Mouse (Mus musculus) adrenal gland (tissue): ENCODE measurements around the gene Prrc2a.

ENCODE experiments used
- intact Hi-C: fragments of 180-260 bp; cut with DNase I; formaldehyde crosslinking; loops from one replicate; pipeline ENCODE4 v1.15.1; 2025

The Prrc2a gene

DNA sequence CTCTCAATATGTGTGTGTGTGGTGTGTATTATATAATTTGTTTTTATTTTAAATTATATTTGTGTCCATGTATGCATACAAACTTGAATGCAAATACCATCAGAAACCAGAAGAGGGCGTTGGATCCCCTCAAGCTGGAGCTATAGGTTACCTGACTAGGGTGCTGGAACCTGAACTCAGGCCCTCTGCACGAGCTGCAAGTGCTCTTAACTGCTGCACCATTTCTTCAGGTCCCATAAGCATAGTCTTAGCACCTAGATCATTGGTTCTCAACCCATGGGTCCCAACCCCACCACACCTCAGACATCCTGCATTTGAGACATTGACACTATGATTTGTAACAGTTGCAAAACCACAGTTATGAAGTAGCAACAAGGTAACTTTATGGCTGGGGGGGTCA, 27.0 kb upstream of the Prrc2a start:
- intact Hi-C loops = no loop called here

DNA sequence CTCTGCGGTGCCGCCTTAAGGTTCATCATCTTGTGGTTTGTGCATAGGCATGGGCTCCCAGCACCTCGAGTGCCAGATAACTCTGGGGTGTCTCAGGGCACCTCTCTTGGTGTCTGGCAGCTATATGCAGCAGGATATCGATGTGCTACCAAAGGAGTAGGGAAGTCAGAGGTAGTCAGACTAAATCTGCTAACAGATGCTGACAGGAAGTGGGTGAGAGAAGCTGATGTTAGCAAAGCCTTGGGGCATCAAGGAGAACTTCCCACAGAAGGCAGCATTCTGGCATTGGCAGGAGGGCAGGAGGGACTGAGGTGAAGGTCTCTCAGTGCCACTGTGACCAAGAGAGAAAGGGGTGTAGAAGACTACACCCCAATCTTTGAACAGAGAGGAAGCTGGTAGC, 25.4 kb upstream of the Prrc2a start:
- intact Hi-C loops = no loop called here

DNA sequence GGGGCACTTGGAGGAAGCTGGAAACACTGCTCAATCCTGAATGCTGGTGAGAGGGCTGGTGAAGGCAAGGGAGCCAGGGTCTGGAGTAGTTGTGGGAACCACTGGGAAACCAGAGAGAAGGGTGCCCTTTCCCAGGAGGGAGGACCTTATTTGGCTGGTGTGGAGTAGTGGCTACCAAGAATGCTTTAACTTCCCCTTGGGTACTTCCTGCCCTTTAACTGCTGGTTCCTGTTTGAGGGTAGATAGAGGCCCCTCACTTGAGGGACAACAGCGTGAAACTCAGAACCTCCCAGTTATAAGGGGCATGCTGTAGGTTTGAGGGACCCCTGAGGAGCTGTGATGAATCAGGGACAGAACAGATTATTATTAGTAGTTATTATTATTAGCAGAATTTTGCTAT, 24.5 kb upstream of the Prrc2a start:
- intact Hi-C loops = no loop called here

- intact Hi-C loops = no loop called here
Observed at GRCm38 (mm10) chr17:35187959-35188610, 23.4 kb upstream of the Prrc2a start, which contains the start of gene Lst1. Gene Lst1 (minus strand): TSS chr17:35188439.

GRCm38 (mm10) chr17:35187345-35187744, 22.6 kb upstream of the Prrc2a start:
- intact Hi-C loops = no loop called here

DNA sequence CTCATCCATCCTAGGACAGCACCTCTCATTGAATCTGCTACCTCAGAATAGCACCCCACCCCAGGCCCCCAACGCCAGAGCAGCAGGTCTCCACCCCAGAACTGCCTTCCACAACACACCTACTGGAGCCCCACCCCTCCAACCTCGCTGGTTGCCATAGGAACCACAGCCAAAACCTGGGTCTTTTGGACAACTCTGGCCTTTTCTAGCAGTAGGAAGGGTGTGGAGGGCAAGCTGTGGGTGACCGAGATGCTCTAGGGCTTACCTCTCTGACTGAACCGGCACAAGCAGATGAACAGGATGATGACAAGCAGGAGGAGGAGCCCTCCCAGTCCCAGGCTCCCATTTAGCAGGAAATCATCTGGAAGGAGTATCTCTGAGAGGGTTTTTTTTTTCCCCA, 22.0 kb upstream of the Prrc2a start:
- intact Hi-C loops = no loop called here

DNA sequence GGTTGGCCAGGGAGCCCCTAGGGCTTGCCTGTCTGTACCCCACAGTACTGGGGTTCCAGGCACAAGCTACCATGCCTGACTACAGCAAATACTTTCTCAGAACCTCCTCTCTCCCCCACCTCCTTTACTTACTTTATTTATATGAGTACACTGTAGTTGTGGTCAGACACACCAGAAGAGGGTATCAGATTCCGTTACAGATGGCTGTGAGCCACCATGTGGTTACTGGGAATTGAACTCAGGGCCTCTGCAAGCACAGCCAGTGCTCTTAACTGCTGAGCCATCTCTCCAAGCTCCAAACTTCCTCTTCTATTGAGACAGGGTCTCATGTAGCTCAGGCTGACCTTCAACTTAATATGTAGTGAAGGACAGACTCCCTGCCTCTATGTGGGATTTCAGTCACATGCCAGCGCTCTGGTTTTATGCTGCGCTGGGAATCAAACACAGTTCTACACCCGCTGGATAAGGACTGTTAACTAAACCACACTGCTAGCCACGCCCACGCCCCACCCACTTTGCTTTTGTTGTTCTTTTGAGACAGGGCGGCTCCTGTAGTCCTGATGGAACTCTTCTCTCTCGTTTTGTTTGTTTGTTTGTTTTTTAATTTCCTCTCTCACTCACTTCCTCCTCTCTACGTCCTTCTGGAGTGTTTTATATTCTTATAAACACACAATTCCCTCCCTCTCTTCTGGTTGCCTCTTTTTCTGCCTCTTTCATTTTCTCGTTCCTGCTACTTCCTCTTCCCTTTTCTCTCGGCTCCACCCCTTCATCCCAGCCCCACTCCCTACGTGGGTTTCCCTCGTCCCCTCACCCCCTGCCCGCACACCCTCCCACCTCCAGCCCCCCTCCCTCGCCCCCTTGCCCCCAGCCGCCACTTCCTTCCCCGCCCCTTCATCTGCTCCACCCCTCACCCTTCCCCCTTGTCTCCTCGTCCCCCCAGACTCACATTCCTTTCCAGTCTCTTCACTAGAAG, 21.2 kb upstream of the Prrc2a start:
- intact Hi-C loops = no loop called here

DNA sequence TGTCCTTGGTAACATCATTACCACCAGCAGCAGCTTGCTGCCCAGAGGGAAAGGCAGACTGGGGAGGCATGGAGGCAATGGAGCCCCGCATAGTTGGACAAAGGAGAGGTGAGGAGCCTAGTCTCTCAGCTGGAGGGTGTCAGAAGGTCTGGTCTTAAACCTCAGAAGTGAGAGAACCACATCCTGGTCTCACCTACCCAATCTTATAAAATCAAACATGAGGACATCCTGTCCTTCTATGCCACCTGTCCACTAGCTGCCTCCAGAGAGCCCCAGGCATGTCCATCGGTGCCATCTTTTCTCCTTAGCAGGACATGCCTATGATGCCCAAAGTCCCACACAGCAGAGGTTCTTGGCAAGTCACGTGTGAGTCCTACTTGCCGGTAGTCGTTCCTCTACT, 15.4 kb upstream of the Prrc2a start:
- intact Hi-C loops = no loop called here

- intact Hi-C loops = loop anchor here (1.0 kb wide), 1 partner anchor 54 kb away; no protein-coding TSS in a partner anchor
Observed at GRCm38 (mm10) chr17:35178528-35178927, 13.8 kb upstream of the Prrc2a start.

DNA sequence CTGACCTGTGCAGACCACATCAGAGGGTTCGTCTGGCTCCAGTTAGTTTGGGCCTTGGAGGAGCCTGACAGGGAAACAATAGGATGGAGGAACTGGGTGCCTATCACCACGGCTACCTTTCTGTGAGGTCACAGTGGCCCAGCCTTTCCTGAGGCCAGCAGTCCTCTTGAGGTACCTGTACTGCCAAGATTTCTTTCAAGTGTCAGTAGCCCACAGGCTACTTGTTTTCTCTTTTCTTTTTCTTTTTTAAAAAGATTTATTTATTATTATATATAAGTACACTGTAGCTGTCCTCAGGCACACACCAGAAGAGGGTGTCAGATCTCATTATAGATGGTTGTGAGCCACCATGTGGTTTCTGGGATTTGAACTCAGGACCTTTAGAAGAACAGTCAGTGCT, 11.3 kb upstream of the Prrc2a start, which contains the start of gene Aif1:
Gene Aif1 (minus strand): TSS at position 101 of the 400 bp plus-strand sequence.
- intact Hi-C loops = no loop called here

GRCm38 (mm10) chr17:35175382-35175781, 10.7 kb upstream of the Prrc2a start:
- intact Hi-C loops = no loop called here

DNA sequence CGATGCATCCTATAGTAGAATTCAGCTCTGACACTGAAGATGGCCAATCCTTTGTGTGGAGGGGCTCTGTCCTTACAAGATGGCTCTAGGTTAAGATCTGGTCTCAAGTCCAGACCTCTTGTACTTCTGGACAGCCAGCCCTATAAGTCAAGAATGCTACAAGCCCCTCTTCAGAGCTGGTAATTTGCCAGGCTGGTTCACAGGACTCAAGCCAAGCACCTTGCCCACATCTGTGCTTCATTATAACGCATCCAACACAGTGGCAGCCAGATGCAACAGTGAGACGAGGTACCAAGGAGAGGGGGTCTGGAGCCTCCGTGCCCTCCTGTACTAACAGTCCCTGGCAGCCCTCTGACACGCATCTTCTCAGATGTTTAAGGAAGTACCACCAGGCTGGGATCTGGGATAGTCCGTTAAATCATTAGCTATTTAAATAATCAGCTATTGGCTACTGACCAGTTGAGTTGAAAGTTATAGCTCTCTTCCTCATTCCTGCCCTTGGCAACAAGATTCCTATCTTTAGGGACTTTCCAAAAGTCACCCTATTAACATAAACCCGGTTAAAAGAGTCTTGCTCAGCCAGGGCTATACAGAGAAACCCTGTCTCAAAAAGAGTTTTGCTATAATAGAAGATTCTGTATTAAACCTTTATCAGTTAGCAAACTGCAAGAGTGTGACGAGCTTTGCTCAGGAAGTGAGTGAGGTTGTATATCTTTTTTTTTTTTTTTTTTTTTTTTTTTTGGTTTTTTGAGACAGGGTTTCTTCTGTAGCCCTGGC, 9.7 kb upstream of the Prrc2a start:
- intact Hi-C loops = no loop called here

DNA sequence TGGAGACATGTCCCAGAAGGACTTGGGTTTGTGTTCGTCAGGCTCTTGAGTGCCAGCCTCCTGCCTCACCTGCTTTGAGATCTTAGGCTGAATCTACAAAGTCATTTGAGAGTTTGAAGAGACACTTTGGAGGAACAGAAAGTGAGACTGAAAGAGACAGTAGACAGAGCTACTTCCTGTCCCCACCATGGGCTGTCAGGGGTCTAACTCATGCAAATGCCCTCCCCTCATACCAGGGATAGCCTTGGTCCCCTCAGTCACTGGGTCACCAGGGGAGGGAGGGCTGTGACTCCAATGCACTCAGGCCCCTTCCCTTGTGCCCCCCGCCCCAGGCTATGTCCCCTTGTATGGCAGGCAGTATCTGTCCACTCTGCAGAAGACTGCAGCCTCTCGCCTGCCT, 8.6 kb upstream of the Prrc2a start:
- intact Hi-C loops = no loop called here

- intact Hi-C loops = no loop called here
Observed at GRCm38 (mm10) chr17:35172445-35173234, 7.9 kb upstream of the Prrc2a start.

DNA sequence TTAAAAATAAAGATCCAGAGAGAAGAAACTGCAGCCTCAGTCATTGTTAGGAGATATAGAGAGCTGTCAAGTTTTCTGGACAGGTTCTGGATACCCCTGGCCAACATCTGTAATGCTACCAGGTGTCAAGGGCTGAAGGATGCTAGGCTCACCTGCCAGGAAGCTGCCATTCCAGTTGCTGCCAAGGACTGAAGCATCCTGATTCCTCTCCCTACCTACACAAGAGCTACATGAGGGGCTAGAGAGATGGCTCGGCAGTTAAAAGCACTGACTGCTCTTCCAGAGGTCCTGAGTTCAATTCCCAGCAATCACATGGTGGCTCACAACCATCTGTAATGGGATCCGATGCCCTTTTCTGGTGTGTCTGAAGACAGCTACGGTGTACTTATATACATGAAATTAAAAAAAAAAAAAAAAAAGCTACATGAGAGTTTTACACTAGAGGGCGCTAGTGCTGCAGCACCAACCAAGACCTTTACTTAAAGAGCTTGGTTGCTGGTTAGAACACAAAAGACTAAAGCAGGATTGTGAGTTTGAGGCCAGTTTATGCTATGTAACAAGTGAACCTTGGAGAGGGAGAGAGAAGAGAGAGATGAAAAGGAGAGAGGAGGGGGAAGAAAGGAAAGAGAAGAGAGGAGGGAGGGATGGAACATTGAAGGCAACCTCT, 4.0 kb upstream of the Prrc2a start:
- intact Hi-C loops = no loop called here

- intact Hi-C loops = no loop called here
Observed at GRCm38 (mm10) chr17:35167794-35168193, 3.1 kb upstream of the Prrc2a start.

DNA sequence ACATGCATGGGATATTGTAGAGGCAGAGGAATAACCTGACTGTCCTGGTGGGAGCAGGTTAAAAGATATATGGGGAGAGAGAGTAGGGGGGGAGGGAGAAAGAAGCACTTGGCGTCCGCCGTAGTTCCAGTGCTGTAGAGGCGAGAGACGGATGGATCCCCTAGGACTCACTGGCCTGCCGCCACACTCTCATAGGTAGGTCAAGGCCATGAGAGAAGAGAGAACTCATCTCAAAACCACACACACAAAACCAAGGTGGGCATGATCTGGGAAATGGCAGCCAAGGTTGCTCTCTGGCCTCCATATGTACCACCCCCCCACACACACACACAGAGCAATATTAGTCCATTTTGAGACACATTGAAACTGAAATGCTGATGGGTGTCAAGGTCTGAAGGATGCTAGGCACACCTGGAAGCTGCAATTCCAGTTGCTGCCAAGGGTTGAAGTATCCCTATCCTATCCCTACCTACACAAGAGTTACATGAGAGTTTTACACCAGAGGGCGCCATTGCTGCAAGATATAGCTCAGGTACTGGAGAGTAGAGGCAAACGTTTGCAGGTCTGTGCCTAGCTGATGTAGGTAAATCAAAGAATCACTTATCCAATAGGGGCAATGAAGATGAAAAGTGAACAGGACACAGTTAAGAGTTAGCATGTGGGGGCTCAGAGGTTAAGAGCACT, 1.8 kb upstream of the Prrc2a start:
- intact Hi-C loops = no loop called here

DNA sequence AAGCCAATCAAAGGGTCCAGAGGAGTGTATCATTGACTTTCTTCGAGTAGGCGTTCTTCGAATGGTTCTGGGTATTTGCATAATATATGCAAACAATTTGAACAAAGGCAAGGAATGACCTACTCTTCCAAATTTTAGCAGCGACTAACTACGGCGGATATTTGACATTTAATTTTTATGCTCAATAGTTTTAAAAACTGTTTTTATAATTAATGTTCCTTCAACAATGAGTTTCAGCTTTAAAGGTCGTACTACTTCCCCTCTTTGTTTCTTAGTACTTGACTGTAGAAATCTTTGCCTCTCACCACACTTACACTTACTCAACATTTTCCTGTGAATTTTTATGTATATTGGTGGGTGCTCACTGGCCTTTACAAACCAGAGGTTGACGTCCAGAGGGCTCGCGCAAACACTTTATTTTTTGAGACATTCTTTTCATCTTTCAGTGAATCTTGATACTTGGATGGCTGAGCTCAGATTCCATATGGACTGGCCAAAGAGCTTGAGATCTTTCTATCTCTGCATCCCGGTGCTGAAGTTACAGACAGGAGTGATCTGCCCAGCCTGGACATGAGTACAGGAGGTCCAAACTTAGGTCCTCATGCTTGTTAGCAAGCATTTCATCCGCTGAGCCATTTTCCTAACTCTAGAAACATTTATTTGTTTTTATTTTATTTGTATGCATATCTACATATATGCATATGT, 906 bp upstream of the Prrc2a start:
- intact Hi-C loops = no loop called here

- intact Hi-C loops = no loop called here
Observed at GRCm38 (mm10) chr17:35164218-35164567, 504 bp downstream of the Prrc2a start.
